Mouse (Mus musculus) embryonic facial prominence, embryonic 12.5 days (tissue): ENCODE measurements at regions not wholly inside any gene's neighbourhood (a gene's known extent, or its start where the extent isn't known, plus 50 kb on each side); places are given as distances from the start of the nearest gene placed in this dataset.

Experiments used
- ATAC-seq: fragments of 200-750 bp; cut with Nextera tagmentation; 2 replicates; pipeline ENCODE4 v1.8.0; 2017; ENCODE audit not compliant: insufficient number of reproducible peaks, insufficient read depth, low FRiP score, low TSS enrichment
- H3K27ac ChIP-seq: fragments of 300-500 bp; sonication (generic); 2 replicates; pipeline ENCODE4 v1.5.1; 2016; ENCODE audit warnings: mild to moderate bottlenecking
- H3K27me3 ChIP-seq: fragments of 300-500 bp; sonication (generic); 2 replicates; pipeline ENCODE4 v1.6.1; 2016; ENCODE audit warnings: mild to moderate bottlenecking, moderate library complexity
- H3K36me3 ChIP-seq: fragments of 300-500 bp; sonication (generic); 2 replicates; pipeline ENCODE4 v1.6.1; 2016; ENCODE audit warnings: mild to moderate bottlenecking
- H3K4me1 ChIP-seq: fragments of 300-500 bp; sonication (generic); 2 replicates; pipeline ENCODE4 v1.6.1; 2016
- H3K4me2 ChIP-seq: fragments of 300-500 bp; sonication (generic); replicated peaks from 2 replicates; pipeline ENCODE4 v1.6.1; 2016; ENCODE audit warnings: mild to moderate bottlenecking, moderate library complexity
- H3K4me3 ChIP-seq: fragments of 300-500 bp; sonication (generic); 2 replicates; pipeline ENCODE4 v1.5.1; 2016; ENCODE audit warnings: mild to moderate bottlenecking
- H3K9ac ChIP-seq: fragments of 300-500 bp; sonication (generic); 2 replicates; pipeline ENCODE4 v1.6.1; 2016; ENCODE audit warnings: mild to moderate bottlenecking, moderate library complexity
- H3K9me3 ChIP-seq: fragments of 300-500 bp; sonication (generic); 2 replicates; pipeline ENCODE4 v1.6.1; 2016; ENCODE audit warnings: mild to moderate bottlenecking, moderate library complexity
- WGBS: fragments of 180-500 bp; shearing (Covaris S2); methylation state at CpG from one replicate; pipeline ENCODE4 v1.1.7; 2016; 5-methylcytosine and 5-hydroxymethylcytosine counted together

DNA sequence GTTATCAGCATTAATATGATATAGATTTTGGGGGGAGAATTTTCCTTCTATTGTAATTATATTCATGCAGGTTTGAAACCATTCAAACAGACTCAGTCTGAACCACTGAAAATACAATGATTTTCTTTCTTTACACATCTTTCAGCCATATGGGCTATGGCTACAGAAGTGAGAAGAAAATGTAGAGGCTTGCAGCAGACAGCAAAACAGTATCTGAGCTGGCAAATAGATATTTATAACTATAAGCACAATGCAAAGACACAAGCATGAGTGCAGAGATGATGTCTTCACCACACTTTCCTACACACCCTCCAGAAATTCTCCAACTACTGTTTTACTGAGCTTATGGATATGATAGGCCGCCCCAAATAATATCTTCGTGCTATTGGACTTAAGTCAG is 92.6 kb upstream of the Klf6 start:
- WGBS = 92% methylated on average over 2 of the region's 2 CpGs
- H3K9me3 ChIP-seq = no peaks in the 10 kb centered on the region
- H3K27me3 ChIP-seq = no peaks in the 10 kb centered on the region
- no peaks in the 10 kb centered on the region for H3K4me1 ChIP-seq
- no peak overlapping the region for H3K4me2 ChIP-seq
- no peak for ATAC-seq
- no peaks in the 10 kb centered on the region for H3K36me3 ChIP-seq
- no peak overlapping the region for H3K9ac ChIP-seq
- H3K27ac ChIP-seq = no peak overlapping the region
- no peak overlapping the region for H3K4me3 ChIP-seq

DNA sequence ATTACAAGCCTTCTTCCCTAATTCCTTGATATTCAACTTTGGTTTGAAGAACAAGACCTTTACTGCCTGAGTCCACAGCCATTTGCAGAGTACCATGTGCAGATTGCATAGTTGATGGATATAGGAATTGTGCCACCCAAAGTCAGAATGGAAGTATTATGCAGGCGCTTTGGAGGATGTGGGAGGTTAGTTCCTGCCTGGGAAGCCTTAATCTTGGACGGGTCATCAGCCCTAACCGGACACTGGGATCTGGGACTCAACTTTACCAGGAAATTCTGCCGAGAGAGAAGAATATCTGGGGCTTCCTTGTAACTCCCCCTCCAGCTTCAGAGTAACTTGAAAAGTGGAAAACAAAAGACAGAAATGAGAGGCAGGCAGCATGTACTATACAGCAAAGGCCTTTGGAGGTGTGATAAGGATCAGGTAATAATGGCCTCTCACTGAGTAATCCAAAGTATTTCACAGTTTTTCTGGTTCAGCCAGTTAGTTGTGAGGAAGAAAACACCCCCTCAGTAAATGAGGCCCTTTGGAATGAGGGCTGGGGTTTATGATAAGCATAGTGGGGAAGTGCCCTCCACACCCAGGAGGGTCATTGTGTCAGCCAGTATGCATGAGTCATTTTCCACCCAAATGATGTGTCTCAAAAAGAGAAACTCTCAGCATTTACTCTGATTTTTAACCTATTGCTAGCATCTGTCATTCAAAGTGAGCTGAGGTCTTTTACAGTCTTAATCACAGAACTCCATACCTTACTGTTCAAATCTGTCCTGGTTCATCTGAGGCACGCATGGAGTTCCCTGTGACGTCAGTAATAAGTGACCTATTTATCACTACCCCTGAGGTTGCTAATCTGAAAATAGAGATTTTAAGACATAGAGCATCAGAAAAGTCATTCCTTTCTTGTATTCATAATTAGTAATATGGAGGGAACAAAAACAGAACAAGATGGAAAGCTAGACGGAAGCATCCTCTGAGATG is 91.7 kb upstream of the Klf6 start:
- Histone ChIP-seq H3K9ac (no peak overlapping the region), H3K27me3 (no peaks in the 10 kb centered on the region), H3K4me3 (no peak overlapping the region), H3K4me1 (no peaks in the 10 kb centered on the region), H3K9me3 (no peaks in the 10 kb centered on the region), H3K36me3 (no peaks in the 10 kb centered on the region), H3K27ac (no peak overlapping the region), H3K4me2 (no peak overlapping the region)
- WGBS = 72% methylated on average over 7 of the region's 7 CpGs
- ATAC-seq = no peak

DNA sequence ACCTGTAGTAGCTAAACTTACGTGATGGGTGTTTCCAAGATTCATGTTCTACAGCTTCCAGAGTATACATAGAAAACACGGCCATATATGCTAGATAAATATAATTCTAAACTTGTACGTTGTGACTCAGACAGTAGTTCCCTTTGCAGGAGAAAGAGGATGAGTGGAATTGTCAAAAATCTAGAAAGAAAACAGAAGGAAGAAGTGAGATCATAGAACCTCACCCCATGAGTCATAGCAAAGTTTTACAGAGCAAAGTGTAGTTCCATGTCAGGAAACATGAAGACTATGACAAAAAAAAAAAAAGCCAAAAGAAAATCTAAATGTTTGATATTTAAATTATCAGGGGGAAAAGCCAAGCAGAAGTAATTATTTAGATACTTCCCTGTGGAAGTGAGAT is 87.5 kb upstream of the Klf6 start:
- Histone ChIP-seq H3K27me3 (no peaks in the 10 kb centered on the region), H3K4me1 (no peaks in the 10 kb centered on the region), H3K36me3 (no peaks in the 10 kb centered on the region), H3K9ac (no peak overlapping the region), H3K9me3 (no peaks in the 10 kb centered on the region), H3K27ac (no peak overlapping the region), H3K4me2 (no peak overlapping the region), H3K4me3 (no peak overlapping the region)
- 90% methylated on average over 3 of the region's 3 CpGs for WGBS
- no peak for ATAC-seq

DNA sequence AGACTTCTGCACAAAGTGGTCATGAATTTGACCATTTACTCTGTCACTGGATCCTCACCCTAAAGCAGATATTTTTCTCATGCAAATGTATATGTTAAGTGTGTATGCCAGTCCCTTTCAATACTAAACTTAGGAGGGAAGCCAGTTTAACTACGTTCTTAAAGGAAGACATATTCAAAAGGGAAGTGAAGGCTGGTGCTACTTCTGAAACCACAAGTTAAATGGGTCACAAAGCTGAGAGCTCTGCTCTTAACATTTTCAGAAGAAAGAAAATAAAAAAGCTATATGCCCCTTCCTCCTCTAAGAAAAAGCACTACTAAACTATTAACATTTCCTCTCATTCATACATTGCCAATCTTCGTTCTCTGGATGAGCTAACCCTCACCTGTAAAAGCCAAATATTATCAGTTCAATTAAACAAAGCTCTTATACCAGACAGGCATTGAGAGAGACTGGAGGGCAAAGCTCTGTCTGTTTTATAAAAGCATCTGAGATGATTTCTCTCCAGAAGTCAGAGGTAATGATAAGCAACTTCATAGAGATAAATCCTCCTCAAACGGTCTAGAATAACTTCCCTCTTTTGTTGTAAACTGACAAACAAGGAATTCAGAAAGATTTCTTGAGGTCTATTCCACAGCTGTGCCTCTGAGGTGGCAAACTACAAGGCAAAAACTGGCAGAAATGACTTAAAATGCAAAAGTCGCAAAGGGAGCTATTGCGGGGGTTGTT is 82.7 kb upstream of the Klf6 start:
- no peak overlapping the region for H3K9ac ChIP-seq
- no peak overlapping the region for H3K27ac ChIP-seq
- no peaks in the 10 kb centered on the region for H3K4me1 ChIP-seq
- no peak for ATAC-seq
- no peaks in the 10 kb centered on the region for H3K27me3 ChIP-seq
- H3K9me3 ChIP-seq = no peaks in the 10 kb centered on the region
- no peak overlapping the region for H3K4me2 ChIP-seq
- no peaks in the 10 kb centered on the region for H3K36me3 ChIP-seq
- H3K4me3 ChIP-seq = no peak overlapping the region
- 67% methylated on average over 5 of the region's 5 CpGs for WGBS

DNA sequence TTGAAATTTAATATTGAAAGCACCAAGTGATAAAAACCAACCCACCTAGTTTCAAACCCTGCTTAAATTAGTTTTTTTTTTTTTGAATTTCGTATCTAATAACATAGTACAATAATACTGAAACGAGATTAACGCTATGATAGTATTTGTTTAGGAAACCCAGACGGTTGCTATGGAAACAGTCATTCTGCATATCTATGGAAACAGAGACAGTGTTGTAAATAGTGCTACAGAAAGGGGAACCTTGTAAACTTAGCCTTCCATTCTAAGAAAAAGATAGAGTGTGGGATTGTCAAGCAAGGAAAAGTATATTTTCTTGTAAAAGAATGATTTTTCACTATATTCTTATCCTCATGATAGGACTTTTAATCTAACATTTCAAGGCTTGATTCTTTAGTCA is 81.9 kb upstream of the Klf6 start:
- Histone ChIP-seq H3K36me3 (no peaks in the 10 kb centered on the region), H3K27me3 (no peaks in the 10 kb centered on the region), H3K4me3 (no peak overlapping the region), H3K4me1 (no peaks in the 10 kb centered on the region), H3K27ac (no peak overlapping the region), H3K9ac (no peak overlapping the region), H3K9me3 (no peaks in the 10 kb centered on the region), H3K4me2 (no peak overlapping the region)
- WGBS = 60% methylated on average over 4 of the region's 4 CpGs
- no peak for ATAC-seq

DNA sequence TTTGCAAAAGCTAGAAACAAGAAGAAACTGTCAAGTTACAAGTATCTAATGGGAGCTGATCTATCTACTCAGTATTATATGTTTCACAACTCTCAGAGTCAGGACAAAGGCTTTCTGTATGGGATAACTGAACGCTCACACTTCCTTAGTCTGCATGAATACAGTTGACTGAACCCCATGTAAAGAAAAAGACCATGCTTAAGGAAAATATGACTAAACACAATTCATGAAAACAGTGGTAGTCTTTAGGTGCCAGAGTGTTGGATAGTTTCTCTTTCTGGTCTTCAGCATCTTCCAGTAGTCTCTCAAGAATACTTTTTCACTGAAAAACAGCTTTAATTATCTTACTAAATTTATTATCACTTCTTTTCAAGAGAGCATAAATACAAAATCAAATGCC is 78.7 kb upstream of the Klf6 start:
- Histone ChIP-seq H3K27ac (no peak overlapping the region), H3K4me1 (no peaks in the 10 kb centered on the region), H3K4me2 (no peak overlapping the region), H3K9me3 (no peaks in the 10 kb centered on the region), H3K36me3 (no peaks in the 10 kb centered on the region), H3K9ac (no peak overlapping the region), H3K27me3 (no peaks in the 10 kb centered on the region), H3K4me3 (no peak overlapping the region)
- WGBS = 80% methylated on average over 1 of the region's 1 CpGs
- no peak for ATAC-seq

DNA sequence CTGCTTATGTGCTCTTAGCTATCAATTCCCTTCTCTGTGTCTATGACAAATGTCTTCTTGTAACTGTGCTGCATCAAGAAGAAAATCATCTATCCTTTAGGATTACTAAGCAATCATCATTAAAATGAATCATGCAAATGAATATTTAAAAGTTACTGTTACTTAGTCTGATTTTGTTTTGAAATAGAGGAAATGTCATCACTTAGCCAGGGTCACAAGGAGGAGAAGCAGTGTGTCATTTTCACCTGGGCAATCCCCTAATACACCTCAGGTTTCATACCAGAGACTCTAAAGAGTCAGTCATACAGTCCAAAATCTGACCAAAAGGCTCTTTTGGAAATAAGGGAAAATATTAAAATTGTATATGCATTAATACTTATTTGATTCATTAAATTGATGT is 74.2 kb upstream of the Klf6 start:
- Histone ChIP-seq H3K4me3 (no peak overlapping the region), H3K27me3 (no peaks in the 10 kb centered on the region), H3K36me3 (no peaks in the 10 kb centered on the region), H3K4me1 (no peaks in the 10 kb centered on the region), H3K27ac (no peak overlapping the region), H3K9ac (no peak overlapping the region), H3K9me3 (no peaks in the 10 kb centered on the region), H3K4me2 (no peak overlapping the region)
- no peak for ATAC-seq

DNA sequence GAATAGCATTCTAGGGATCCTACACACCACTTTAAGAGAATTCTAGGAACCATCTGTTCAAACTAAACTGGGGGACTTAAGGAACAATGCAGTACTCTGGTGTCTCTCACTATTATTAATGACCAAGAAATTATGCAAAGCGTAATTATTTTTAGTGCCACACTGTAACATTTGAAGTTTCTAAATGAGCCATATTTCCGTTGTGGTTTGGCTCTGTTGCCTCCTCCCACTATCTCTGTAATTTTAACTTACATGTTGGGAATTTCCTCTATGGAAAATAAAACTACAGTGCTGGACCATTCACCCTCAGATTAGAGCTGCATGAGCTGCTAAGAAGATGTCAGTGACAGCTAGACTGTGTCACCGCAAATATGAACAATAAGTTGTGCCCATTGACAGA is 72.0 kb upstream of the Klf6 start:
- WGBS = 90% methylated on average over 3 of the region's 3 CpGs

DNA sequence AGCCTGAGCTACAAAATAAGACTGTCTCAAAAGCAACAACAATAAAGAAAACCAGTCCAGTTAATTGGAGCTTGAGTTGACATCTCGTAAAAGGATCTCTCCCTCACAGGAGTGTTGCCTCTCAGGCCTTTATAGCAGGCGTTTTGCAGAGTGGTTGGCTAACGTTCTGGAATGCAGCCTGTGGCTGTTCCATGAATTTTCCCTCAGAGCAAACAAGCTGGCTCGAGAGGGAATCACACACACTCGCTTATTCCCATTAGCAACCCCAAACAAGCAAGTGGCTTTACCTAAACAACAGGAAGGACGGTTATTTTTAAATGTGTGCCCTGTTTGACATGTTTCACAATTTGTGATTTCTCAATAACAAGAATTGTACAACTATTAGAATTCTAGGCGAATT is 59.2 kb upstream of the Klf6 start:
- Histone ChIP-seq H3K9ac (no peak overlapping the region), H3K27ac (no peak overlapping the region), H3K9me3 (no peaks in the 10 kb centered on the region), H3K4me3 (no peak overlapping the region), H3K36me3 (no peaks in the 10 kb centered on the region), H3K4me2 (no peak overlapping the region), H3K4me1 (no peaks in the 10 kb centered on the region), H3K27me3 (no peaks in the 10 kb centered on the region)
- WGBS = 44% methylated on average over 7 of the region's 7 CpGs
- ATAC-seq = no peak

More for the DNA sequence above, 72.0 kb upstream of the Klf6 start:
- H3K27me3 ChIP-seq = no peaks in the 10 kb centered on the region
- no peaks in the 10 kb centered on the region for H3K9me3 ChIP-seq
- no peak overlapping the region for H3K4me3 ChIP-seq
- H3K9ac ChIP-seq = no peak overlapping the region
- no peaks in the 10 kb centered on the region for H3K4me1 ChIP-seq
- no peak overlapping the region for H3K27ac ChIP-seq
- ATAC-seq = no peak
- no peaks in the 10 kb centered on the region for H3K36me3 ChIP-seq
- no peak overlapping the region for H3K4me2 ChIP-seq

DNA sequence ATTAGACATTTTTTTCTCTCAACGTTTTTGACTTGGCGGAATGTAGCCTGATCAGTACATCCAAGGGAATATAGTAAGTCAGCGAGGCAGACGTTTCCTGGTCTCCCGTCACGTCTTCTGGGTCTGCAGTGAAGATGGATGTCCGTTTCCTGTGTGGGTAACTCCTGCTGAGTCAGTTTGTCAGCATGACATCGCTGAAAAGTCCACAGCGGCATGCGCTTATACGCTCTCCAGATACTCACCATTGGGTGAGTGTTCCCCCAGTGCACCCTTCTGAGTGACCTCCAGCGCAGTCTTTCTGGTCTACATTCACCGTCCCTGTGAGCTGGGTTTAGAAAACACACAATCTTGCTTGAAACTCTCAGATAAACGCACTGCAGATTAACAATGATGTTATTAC is 58.5 kb upstream of the Klf6 start:
- Histone ChIP-seq H3K4me1 (no peaks in the 10 kb centered on the region), H3K9me3 (no peaks in the 10 kb centered on the region), H3K36me3 (no peaks in the 10 kb centered on the region), H3K27me3 (no peaks in the 10 kb centered on the region), H3K4me3 (no peak overlapping the region), H3K27ac (no peak overlapping the region), H3K4me2 (no peak overlapping the region), H3K9ac (no peak overlapping the region)
- 59% methylated on average over 14 of the region's 14 CpGs for WGBS
- ATAC-seq = no peak

DNA sequence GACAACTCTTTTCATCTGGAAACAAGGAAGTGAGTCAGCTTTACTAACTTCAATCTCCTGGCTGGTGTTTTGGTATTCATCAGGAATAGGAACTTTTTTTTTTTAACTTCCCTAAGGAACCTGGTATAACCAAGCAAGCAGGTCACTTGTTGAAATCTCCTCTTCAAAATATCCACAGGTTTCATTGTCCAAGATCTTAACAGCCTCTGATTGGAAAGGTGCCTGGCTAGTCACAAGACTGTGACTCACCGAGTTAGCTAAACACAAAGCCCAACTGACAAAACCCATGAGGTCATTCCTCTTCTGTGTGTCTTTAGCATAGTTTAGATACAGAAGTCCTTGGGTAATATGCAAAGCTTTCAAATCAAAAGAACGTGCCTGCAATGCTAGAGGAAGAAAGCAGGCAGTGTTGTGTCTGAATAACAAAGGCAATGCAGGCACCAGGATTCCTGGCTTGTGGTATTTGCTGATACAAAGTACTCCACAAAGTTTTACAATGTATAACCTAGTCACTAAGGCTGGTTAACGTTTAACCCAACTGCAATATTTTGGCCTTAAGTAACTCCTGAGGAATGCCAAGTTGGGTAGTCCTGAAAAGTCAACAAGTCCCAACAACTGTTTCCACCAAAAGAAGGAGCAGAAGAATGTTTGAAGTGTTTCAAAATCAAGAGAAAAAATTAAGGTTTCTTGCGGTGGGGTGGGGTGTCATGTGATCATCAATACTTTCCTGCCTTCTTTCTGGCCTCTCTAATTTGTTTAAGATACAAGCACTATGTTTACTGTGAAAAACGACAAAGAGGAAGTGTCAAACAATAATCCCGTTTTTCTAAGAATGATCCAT is 57.5 kb upstream of the Klf6 start:
- Histone ChIP-seq H3K36me3 (no peaks in the 10 kb centered on the region), H3K4me1 (no peaks in the 10 kb centered on the region), H3K27ac (no peak overlapping the region), H3K27me3 (no peaks in the 10 kb centered on the region), H3K9ac (no peak overlapping the region), H3K9me3 (no peaks in the 10 kb centered on the region), H3K4me2 (no peak overlapping the region), H3K4me3 (no peak overlapping the region)
- no peak for ATAC-seq
- 17% methylated on average over 6 of the region's 6 CpGs for WGBS
